Mouse (Mus musculus) urinary bladder, postnatal 10 days (tissue): ENCODE results near the gene Flnb.

Source experiments
- DNase-seq: peaks from one replicate; pipeline ENCODE4 v3.0.0; 2022; ENCODE audit warnings: low spot score

Flnb gene

GRCm38 (mm10) chr14:7817770-7818462, at the start of gene Flnb:
TSS of gene Flnb (plus strand) at chr14:7817957.
- DNase-seq, result peak; percentile 95

GRCm38 (mm10) chr14:7773714-7774389, 43.9 kb upstream of the Flnb start:
- DNase-seq, result no peak

GRCm38 (mm10) chr14:7786073-7786472, 31.7 kb upstream of the Flnb start:
- no peak for DNase-seq

GRCm38 (mm10) chr14:7789266-7790030, 28.3 kb upstream of the Flnb start:
- DNase-seq, result no peak

- DNase-seq, result no peak
Measured at GRCm38 (mm10) chr14:7791061-7791531, 26.7 kb upstream of the Flnb start.

- no peak for DNase-seq
Measured at GRCm38 (mm10) chr14:7791532-7792159, 26.1 kb upstream of the Flnb start, which contains the start of gene Gm26661. TSS of gene Gm26661 (plus strand) at chr14:7791587.

- no peak for DNase-seq
Measured at GRCm38 (mm10) chr14:7795961-7796360, 21.8 kb upstream of the Flnb start.

- DNase-seq, result no peak
Measured at GRCm38 (mm10) chr14:7800611-7801010, 17.1 kb upstream of the Flnb start.

- no peak for DNase-seq
Measured at GRCm38 (mm10) chr14:7801831-7802230, 15.9 kb upstream of the Flnb start.

- no peak for DNase-seq
Measured at GRCm38 (mm10) chr14:7803874-7804557, 13.7 kb upstream of the Flnb start.

GRCm38 (mm10) chr14:7804558-7804905, 13.2 kb upstream of the Flnb start:
- no peak for DNase-seq

- DNase-seq, result no peak
Measured at GRCm38 (mm10) chr14:7807711-7808110, 10.0 kb upstream of the Flnb start.

- DNase-seq, result no peak
Measured at GRCm38 (mm10) chr14:7808501-7808981, 9.2 kb upstream of the Flnb start.

- DNase-seq, result no peak
Measured at GRCm38 (mm10) chr14:7809043-7809955, 8.5 kb upstream of the Flnb start.

- no peak for DNase-seq
Measured at GRCm38 (mm10) chr14:7818463-7819121, 835 bp downstream of the Flnb start.

GRCm38 (mm10) chr14:7819446-7819845, 1.7 kb downstream of the Flnb start:
- no peak for DNase-seq

GRCm38 (mm10) chr14:7821341-7821740, 3.6 kb downstream of the Flnb start:
- DNase-seq, result no peak

GRCm38 (mm10) chr14:7822693-7823092, 4.9 kb downstream of the Flnb start:
- DNase-seq, result no peak

GRCm38 (mm10) chr14:7824651-7825268, 7.0 kb downstream of the Flnb start:
- DNase-seq, result no peak
